Mouse (Mus musculus) heart, adult 2 months (tissue): Measurements from ENCODE around the gene Neb.

Experiments used
- CTCF ChIP-seq: fragments of 200-600 bp; IDR thresholded peaks from 2 replicates; pipeline ENCODE4 v1.8.1; 2022; ENCODE audit warnings: antibody characterized with exemption, mild to moderate bottlenecking, moderate library complexity
- POLR2A ChIP-seq: fragments of 200-500 bp; IDR thresholded peaks from 2 replicates; pipeline ENCODE4 v1.6.1; 2011; ENCODE audit warnings: mild to moderate bottlenecking, low read depth, low read length, control low read depth; ENCODE audit not compliant: insufficient read depth

- TF ChIP-seq CTCF (no peak), POLR2A (no peak)
These were observed 203.3 kb downstream of the Neb start for GRCm38 (mm10) chr2:52174951-52175350.
